Mouse (Mus musculus) midbrain, embryonic 14.5 days (tissue): ENCODE data around the gene Hes2. TPM values are rescaled to one million over a fixed set of nuclear protein-coding genes. Genes with fewer than 3 reads are reported as not detected.

Experiments used
- ATAC-seq: fragments of 200-750 bp; cut with Nextera tagmentation; 2 replicates; pipeline ENCODE4 v1.8.0; 2017; ENCODE audit warnings: moderate number of reproducible peaks, moderate library complexity; ENCODE audit not compliant: low FRiP score, low TSS enrichment
- DNase-seq: peaks from one replicate; pipeline ENCODE4 v3.0.0-alpha.2; 2015
- H3K27ac ChIP-seq: fragments of 300-500 bp; sonication (generic); replicated peaks from 2 replicates; pipeline ENCODE4 v1.5.1; 2014; ENCODE audit warnings: mild to moderate bottlenecking, low read depth, low read length, moderate library complexity
- H3K27me3 ChIP-seq: fragments of 300-500 bp; sonication (generic); 2 replicates; pipeline ENCODE4 v1.6.1; 2014; ENCODE audit warnings: low read length, control low read depth, mixed read lengths; ENCODE audit not compliant: control insufficient read depth, insufficient read depth
- H3K36me3 ChIP-seq: fragments of 300-500 bp; sonication (generic); 2 replicates; pipeline ENCODE4 v1.6.1; 2014; ENCODE audit warnings: low read length, control low read depth; ENCODE audit not compliant: control insufficient read depth, insufficient read depth
- H3K4me1 ChIP-seq: fragments of 300-500 bp; sonication (generic); 2 replicates; pipeline ENCODE4 v1.6.1; 2014; ENCODE audit warnings: mild to moderate bottlenecking, antibody characterized with exemption, low read length, control low read depth; ENCODE audit not compliant: control insufficient read depth, insufficient read depth
- H3K4me2 ChIP-seq: fragments of 300-500 bp; sonication (generic); 2 replicates; pipeline ENCODE4 v1.6.1; 2014; ENCODE audit warnings: mild to moderate bottlenecking, low read length, moderate library complexity
- H3K4me3 ChIP-seq: fragments of 300-500 bp; sonication (generic); replicated peaks from 2 replicates; pipeline ENCODE4 v1.5.1; 2014; ENCODE audit warnings: low read depth, low read length
- H3K9ac ChIP-seq: fragments of 300-500 bp; sonication (generic); replicated peaks from 2 replicates; pipeline ENCODE4 v1.6.1; 2014; ENCODE audit warnings: mild to moderate bottlenecking, low read length, moderate library complexity
- H3K9me3 ChIP-seq: fragments of 300-500 bp; sonication (generic); 2 replicates; pipeline ENCODE4 v1.6.1; 2016; ENCODE audit warnings: low read length, control low read depth, mixed read lengths; ENCODE audit not compliant: control insufficient read depth
- WGBS: fragments of 180-500 bp; shearing (Covaris S2); extraction: QIAGEN DNeasy Blood & Tissue Kit; methylation state at CpG from one replicate; pipeline ENCODE4 v1.1.7; 2014; 5-methylcytosine and 5-hydroxymethylcytosine counted together
- polyA plus RNA-seq: library from polyadenylated mRNA; unstranded; fragments of >200 nt; fragmentation: Nextera tagmentation; extraction: Ambion mirVana; gene quantifications from 2 replicates; pipeline ENCODE4 v1.2.1, GENCODE M21; 2014

The Hes2 gene
- polyA plus RNA-seq, 1 experiment from 2014 or later, result not detected

- Histone ChIP-seq H3K4me3 (no peak overlapping the region), H3K4me1 (peaks cover 9% of the 10 kb centered on the region), H3K27ac (no peak overlapping the region), H3K9ac (no peak overlapping the region), H3K36me3 (no peaks in the 10 kb centered on the region), H3K4me2 (no peak overlapping the region), H3K27me3 (no peaks in the 10 kb centered on the region), H3K9me3 (no peaks in the 10 kb centered on the region)
- no peak for ATAC-seq
- WGBS, result 83% methylated on average over 5 of the region's 5 CpGs
- DNase-seq, result no peak
Measured at GRCm38 (mm10) chr4:152190701-152191100, 32.0 kb downstream of the Hes2 start.

GRCm38 (mm10) chr4:152192569-152192968, 33.9 kb downstream of the Hes2 start:
- DNase-seq (no peak), ATAC-seq (no peak)
- Histone ChIP-seq H3K27ac (no peak overlapping the region), H3K4me2 (no peak overlapping the region), H3K36me3 (no peaks in the 10 kb centered on the region), H3K27me3 (no peaks in the 10 kb centered on the region), H3K9ac (no peak overlapping the region), H3K4me3 (no peak overlapping the region), H3K9me3 (no peaks in the 10 kb centered on the region), H3K4me1 (no peaks in the 10 kb centered on the region)
- 53% methylated on average over 4 of the region's 4 CpGs for WGBS

- Histone ChIP-seq H3K27me3 (no peaks in the 10 kb centered on the region), H3K4me2 (no peak overlapping the region), H3K36me3 (no peaks in the 10 kb centered on the region), H3K4me1 (no peaks in the 10 kb centered on the region), H3K27ac (no peak overlapping the region), H3K9ac (no peak overlapping the region), H3K4me3 (no peak overlapping the region), H3K9me3 (no peaks in the 10 kb centered on the region)
- DNase-seq, result no peak
- no peak for ATAC-seq
- WGBS, result 92% methylated on average over 3 of the region's 3 CpGs
Measured at GRCm38 (mm10) chr4:152194476-152195175, 36.0 kb downstream of the Hes2 start.

DNA sequence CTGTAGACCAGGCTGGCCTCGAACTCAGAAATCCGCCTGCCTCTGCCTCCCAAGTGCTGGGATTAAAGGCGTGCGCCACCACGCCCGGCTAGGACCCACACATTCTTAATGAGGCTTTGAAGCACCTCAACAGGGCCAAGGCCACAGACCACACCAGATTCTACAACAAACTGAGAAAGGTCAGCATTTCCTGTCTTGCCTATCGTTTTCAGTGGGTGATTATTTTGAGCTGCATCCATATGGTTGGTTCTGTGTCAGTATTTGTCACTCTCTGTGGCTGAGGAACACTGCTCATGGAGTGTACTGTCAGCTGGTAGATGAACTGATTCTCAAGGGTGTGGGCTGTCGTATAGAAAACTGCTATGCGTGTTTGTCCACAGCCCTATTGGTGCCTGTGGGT, 37.6 kb downstream of the Hes2 start:
- DNase-seq (no peak), ATAC-seq (no peak)
- Histone ChIP-seq H3K4me3 (no peak overlapping the region), H3K27me3 (no peaks in the 10 kb centered on the region), H3K9me3 (no peaks in the 10 kb centered on the region), H3K4me1 (no peaks in the 10 kb centered on the region), H3K9ac (no peak overlapping the region), H3K4me2 (no peak overlapping the region), H3K27ac (no peak overlapping the region), H3K36me3 (no peaks in the 10 kb centered on the region)
- 92% methylated on average over 9 of the region's 9 CpGs for WGBS

DNA sequence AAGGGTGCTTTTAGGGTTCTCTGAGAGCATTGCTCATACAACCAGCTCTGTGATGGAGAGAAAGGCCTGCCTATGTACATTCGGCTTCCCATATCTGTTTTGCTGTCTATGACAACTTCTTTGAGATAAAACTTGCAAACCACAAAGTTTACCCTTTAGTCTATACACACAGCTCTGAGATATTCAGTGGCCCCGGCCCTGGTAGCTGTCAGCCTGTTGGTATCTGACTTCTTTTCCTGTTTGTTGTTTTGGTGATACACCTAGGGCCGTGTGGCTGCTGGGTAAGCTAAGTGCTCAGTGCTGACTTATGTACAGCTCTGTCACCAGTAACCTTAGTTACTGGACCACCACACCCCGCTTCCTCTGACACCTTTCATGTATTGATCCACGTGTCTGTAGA, 38.9 kb downstream of the Hes2 start:
- H3K36me3 ChIP-seq, result no peaks in the 10 kb centered on the region
- no peaks in the 10 kb centered on the region for H3K4me1 ChIP-seq
- no peaks in the 10 kb centered on the region for H3K9me3 ChIP-seq
- 88% methylated on average over 5 of the region's 5 CpGs for WGBS
- DNase-seq (no peak), ATAC-seq (no peak)
- no peak overlapping the region for H3K9ac ChIP-seq
- H3K4me2 ChIP-seq, result no peak overlapping the region
- H3K4me3 ChIP-seq, result no peak overlapping the region
- H3K27me3 ChIP-seq, result no peaks in the 10 kb centered on the region
- H3K27ac ChIP-seq, result no peak overlapping the region

DNA sequence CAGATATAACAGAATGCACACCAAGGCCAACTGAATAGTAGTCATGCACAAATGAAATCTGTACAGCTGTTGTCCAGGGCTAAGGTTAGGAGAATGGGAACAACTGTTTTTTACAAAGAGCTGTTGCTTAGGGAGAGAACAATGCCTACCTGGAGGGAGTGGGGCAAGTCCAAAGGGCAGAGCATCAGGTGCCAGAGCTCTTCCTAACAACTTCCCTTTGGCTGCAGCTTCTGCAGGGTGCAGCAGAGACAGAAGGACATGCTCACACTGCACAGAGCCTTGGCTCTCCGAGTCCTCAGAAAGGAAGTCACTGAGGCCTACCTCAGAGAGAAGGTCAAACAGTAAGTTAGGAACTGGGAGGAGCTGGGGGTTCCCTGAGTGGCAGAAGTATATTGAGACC, 41.0 kb downstream of the Hes2 start:
- Histone ChIP-seq H3K4me1 (no peaks in the 10 kb centered on the region), H3K27ac (no peak overlapping the region), H3K9me3 (no peaks in the 10 kb centered on the region), H3K36me3 (no peaks in the 10 kb centered on the region), H3K4me3 (no peak overlapping the region), H3K9ac (no peak overlapping the region), H3K4me2 (no peak overlapping the region), H3K27me3 (no peaks in the 10 kb centered on the region)
- no peak for ATAC-seq
- WGBS, result 70% methylated on average over 1 of the region's 1 CpGs
- DNase-seq, result no peak

- no peaks in the 10 kb centered on the region for H3K9me3 ChIP-seq
- DNase-seq (no peak), ATAC-seq (no peak)
- no peak overlapping the region for H3K4me2 ChIP-seq
- no peak overlapping the region for H3K27ac ChIP-seq
- no peaks in the 10 kb centered on the region for H3K4me1 ChIP-seq
- no peaks in the 10 kb centered on the region for H3K27me3 ChIP-seq
- 78% methylated on average over 6 of the region's 6 CpGs for WGBS
- no peaks in the 10 kb centered on the region for H3K36me3 ChIP-seq
- H3K9ac ChIP-seq, result no peak overlapping the region
- no peak overlapping the region for H3K4me3 ChIP-seq
Measured at GRCm38 (mm10) chr4:152201492-152201891, 42.8 kb downstream of the Hes2 start.

DNA sequence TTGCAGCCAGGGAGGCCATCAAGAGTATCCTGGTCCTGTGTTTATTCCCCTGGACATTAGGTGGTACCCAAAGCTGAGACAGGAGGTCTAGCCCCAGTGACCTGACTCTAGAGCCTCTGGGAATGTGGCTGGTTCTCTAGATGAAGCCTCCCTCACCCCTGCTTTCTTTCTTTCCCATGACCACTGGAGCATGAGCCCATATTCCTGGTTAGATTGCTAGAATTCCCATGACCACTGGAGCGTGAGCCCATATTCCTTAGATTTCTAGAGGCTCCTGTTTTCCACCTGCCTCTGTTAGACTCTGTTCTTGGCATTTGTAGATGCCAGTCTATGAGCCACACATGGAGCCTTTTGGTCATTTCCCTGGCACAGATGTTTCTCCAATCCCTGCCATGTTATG, 43.8 kb downstream of the Hes2 start:
- 0 out of 2 replicates have a peak, but pooled peaks cover 4% of the 10 kb centered on the region for H3K36me3 ChIP-seq
- H3K27me3 ChIP-seq, result no peaks in the 10 kb centered on the region
- no peak for DNase-seq
- 85% methylated on average over 1 of the region's 1 CpGs for WGBS
- no peak overlapping the region for H3K4me2 ChIP-seq
- H3K4me1 ChIP-seq, result no peaks in the 10 kb centered on the region
- H3K4me3 ChIP-seq, result no peak overlapping the region
- no peaks in the 10 kb centered on the region for H3K9me3 ChIP-seq
- H3K9ac ChIP-seq, result no peak overlapping the region
- no peak for ATAC-seq
- H3K27ac ChIP-seq, result no peak overlapping the region

DNA sequence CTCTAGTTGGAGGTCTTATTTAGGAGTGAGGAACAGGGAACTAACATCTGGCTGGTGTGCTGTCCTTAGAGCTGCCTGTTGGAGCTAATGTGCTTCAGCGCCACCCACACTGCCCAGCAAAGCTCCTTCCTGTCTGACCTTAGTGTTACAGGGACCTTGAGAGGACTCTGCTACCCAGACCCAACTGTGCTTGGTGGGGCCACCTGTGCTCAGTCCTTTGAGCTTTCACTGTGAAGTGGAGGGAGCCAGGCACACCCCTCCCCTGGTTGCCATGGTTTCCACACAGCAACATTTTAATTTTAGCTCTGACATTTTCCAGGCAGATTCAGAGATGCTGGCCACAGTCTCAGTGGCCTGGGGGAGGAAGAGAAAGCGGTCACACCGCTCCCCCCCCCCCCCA, 44.2 kb downstream of the Hes2 start:
- Histone ChIP-seq H3K9ac (no peak overlapping the region), H3K4me2 (no peak overlapping the region), H3K4me3 (no peak overlapping the region), H3K4me1 (no peaks in the 10 kb centered on the region), H3K36me3 (0 out of 2 replicates have a peak, but pooled peaks cover 4% of the 10 kb centered on the region), H3K27ac (no peak overlapping the region), H3K9me3 (no peaks in the 10 kb centered on the region), H3K27me3 (no peaks in the 10 kb centered on the region)
- 72% methylated on average over 3 of the region's 3 CpGs for WGBS
- DNase-seq (no peak), ATAC-seq (no peak)
